Mouse (Mus musculus): ENCODE measurements around the gene Pck1.
"Not testable (repeated sequence)": the region's sequence is repeated elsewhere in the genome, so short reads cannot be mapped to it uniquely, and the experiment has no call there.

Pck1 gene

GRCm38 (mm10) chr2:173152436-173153151 is at the start of gene Pck1:
Gene Pck1 (plus strand): TSS chr2:173153048.
- peak; percentile 88 to 96 for DNase-seq

GRCm38 (mm10) chr2:173106409-173106808 is 46.4 kb upstream of the Pck1 start:
- DNase-seq = peak in 1 of 2 experiments; percentile 57

- DNase-seq = peak; percentile 74 to 77
Observed at GRCm38 (mm10) chr2:173106889-173107785, 45.7 kb upstream of the Pck1 start.

- peak in 1 of 2 experiments; percentile 38 for DNase-seq
Observed at GRCm38 (mm10) chr2:173108509-173109190, 44.2 kb upstream of the Pck1 start.

GRCm38 (mm10) chr2:173109510-173109909 is 43.3 kb upstream of the Pck1 start:
- no peak for DNase-seq

GRCm38 (mm10) chr2:173110571-173110970 is 42.3 kb upstream of the Pck1 start:
- no peak for DNase-seq

GRCm38 (mm10) chr2:173113796-173114195 is 39.1 kb upstream of the Pck1 start:
- DNase-seq = not testable (repeated sequence)

- no peak for DNase-seq
Observed at GRCm38 (mm10) chr2:173119023-173119944, 33.6 kb upstream of the Pck1 start, which contains the start of gene Ctcfl. Gene Ctcfl (minus strand): TSS chr2:173119525.

- peak in 1 of 2 experiments; percentile 28 for DNase-seq
Observed at GRCm38 (mm10) chr2:173120117-173120516, 32.7 kb upstream of the Pck1 start.

- DNase-seq = peak; percentile 54 to 91
Observed at GRCm38 (mm10) chr2:173124022-173124735, 28.7 kb upstream of the Pck1 start.

- DNase-seq = no peak
Observed at GRCm38 (mm10) chr2:173126386-173126785, 26.5 kb upstream of the Pck1 start.

- peak; percentile 49 to 89 for DNase-seq
Observed at GRCm38 (mm10) chr2:173129111-173129510, 23.7 kb upstream of the Pck1 start.

GRCm38 (mm10) chr2:173132262-173132661 is 20.6 kb upstream of the Pck1 start:
- DNase-seq = no peak

GRCm38 (mm10) chr2:173132794-173133300 is 20.0 kb upstream of the Pck1 start:
- DNase-seq = peak in 1 of 2 experiments; percentile 60

- DNase-seq = no peak
Observed at GRCm38 (mm10) chr2:173134695-173135094, 18.2 kb upstream of the Pck1 start.

GRCm38 (mm10) chr2:173138323-173139239 is 14.3 kb upstream of the Pck1 start:
- DNase-seq = peak in 1 of 2 experiments; percentile 71

- DNase-seq = no peak
Observed at GRCm38 (mm10) chr2:173143611-173144010, 9.2 kb upstream of the Pck1 start.

GRCm38 (mm10) chr2:173145808-173146207 is 7.0 kb upstream of the Pck1 start:
- DNase-seq = no peak

GRCm38 (mm10) chr2:173146728-173147127 is 6.1 kb upstream of the Pck1 start:
- DNase-seq = no peak

GRCm38 (mm10) chr2:173148001-173148400 is 4.8 kb upstream of the Pck1 start:
- DNase-seq = no peak
